ENCODE assay signal across 8 mouse cellular contexts in the genomic region with DNA sequence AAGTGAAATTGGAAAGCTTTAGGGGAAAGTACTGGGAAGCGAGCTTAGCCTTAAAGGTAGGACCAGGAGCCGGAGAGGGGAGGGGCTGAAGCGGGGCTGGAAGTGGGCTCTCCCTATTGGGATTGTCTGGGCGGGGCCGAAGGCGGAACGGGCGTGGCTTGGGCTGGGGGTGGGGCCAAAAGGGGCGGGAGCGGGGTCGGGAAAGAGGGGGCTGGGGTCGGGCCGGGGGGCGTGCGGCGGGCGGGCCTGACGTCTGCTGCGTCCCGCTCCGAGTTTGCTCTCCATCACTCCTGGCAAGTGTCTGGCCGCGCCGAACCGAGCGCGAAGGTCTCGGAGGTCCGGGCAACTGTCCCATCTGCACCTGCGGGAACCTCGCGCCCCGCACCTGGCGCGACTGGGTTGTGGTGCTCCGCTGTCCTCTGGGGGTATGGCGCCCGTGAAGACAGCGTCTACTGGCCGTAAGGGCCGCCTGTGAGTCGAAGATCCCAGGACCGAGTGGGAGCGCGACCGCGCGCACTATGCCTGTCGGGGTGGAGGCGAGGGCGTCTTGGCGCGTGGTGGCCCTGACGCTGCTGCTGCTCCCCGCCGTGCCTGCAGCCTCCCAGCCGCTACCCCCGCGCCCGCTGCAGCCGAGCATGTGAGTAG. TPM values are rescaled to one million over a fixed set of nuclear protein-coding genes. Genes with fewer than 3 reads are reported as not detected.
DNase-seq lines count a peak whose midpoint lies in the region; ATAC-seq and TF ChIP-seq lines count a peak whose summit lies in the region.

Gene Megf6 (plus strand): TSS at position 225 of the 645 bp plus-strand sequence.

- WGBS in spleen, adult 2 months = 1% methylated on average over 51 of the region's 61 CpGs
- WGBS in forebrain, embryonic 11.5 days = under 1% methylated on average over 48 of the region's 61 CpGs
- 0% methylated on average over 51 of the region's 61 CpGs for WGBS in intestine, embryonic 14.5 days
- WGBS in lung, embryonic 16.5 days = under 1% methylated on average over 42 of the region's 61 CpGs
- under 1% methylated on average over 61 of the region's 61 CpGs for WGBS in stomach, embryonic 16.5 days

- peaks cover 5% of the 10 kb centered on the region; the same call in 1 of the 2 replicates for H3K4me1 ChIP-seq in spleen, adult 2 months (ENCODE audit: control insufficient read depth, insufficient read depth, insufficient read length)
- H3K4me1 ChIP-seq in forebrain, embryonic 11.5 days (replicated peaks; ENCODE audit: control insufficient read depth, insufficient read depth, low read length) = peaks cover 22% of the 10 kb centered on the region
- H3K4me1 ChIP-seq in intestine, embryonic 14.5 days (replicated peaks; ENCODE audit: control insufficient read depth, insufficient read depth, low read length) = peaks cover 6% of the 10 kb centered on the region; the same call in 1 of the 2 replicates
- peaks cover 10% of the 10 kb centered on the region for H3K4me1 ChIP-seq in lung, embryonic 16.5 days (replicated peaks; ENCODE audit: control insufficient read depth, insufficient read depth, low read length)
- peaks cover 8% of the 10 kb centered on the region for H3K4me1 ChIP-seq in stomach, embryonic 16.5 days (ENCODE audit: control insufficient read depth, insufficient read depth, low read length)

- peak within 1 kb of the TSS; percentile 67 for H3K9ac ChIP-seq in forebrain, embryonic 11.5 days (ENCODE audit: low read length)
- H3K9ac ChIP-seq in intestine, embryonic 14.5 days (ENCODE audit: low read length) = peak within 1 kb of the TSS; percentile 5
- H3K9ac ChIP-seq in lung, embryonic 16.5 days (ENCODE audit: low read length) = peak within 1 kb of the TSS; percentile 59
- H3K9ac ChIP-seq in stomach, embryonic 16.5 days (ENCODE audit: low read length) = peak within 1 kb of the TSS; percentile 57

- DNase-seq in spleen, adult 2 months (ENCODE audit: low read depth in 1 of 2, low spot score in 2 of 2) = no peak
- no peak for DNase-seq in spleen, postnatal 14 days (ENCODE audit: low spot score in 2 of 2)
- peak; percentile 92 for DNase-seq in forebrain, embryonic 11.5 days (ENCODE audit: low spot score)
- DNase-seq in intestine, embryonic 14.5 days (ENCODE audit: low spot score) = peak; percentile 80
- DNase-seq in spleen, postnatal 4 days (ENCODE audit: low spot score in 2 of 2) = no peak

- H3K4me3 ChIP-seq in spleen, adult 2 months (ENCODE audit: extremely low read depth, insufficient read depth, insufficient read length) = peak within 1 kb of the TSS; percentile 23; the same call in 1 of the 2 replicates
- peak within 1 kb of the TSS; percentile 59 for H3K4me3 ChIP-seq in forebrain, embryonic 11.5 days (ENCODE audit: low read depth, low read length)
- H3K4me3 ChIP-seq in intestine, embryonic 14.5 days (ENCODE audit: low read depth, low read length) = peak within 1 kb of the TSS; percentile 53
- H3K4me3 ChIP-seq in lung, embryonic 16.5 days (ENCODE audit: low read length) = peak within 1 kb of the TSS; percentile 47
- H3K4me3 ChIP-seq in stomach, embryonic 16.5 days (replicated peaks; ENCODE audit: low read length) = peak within 1 kb of the TSS; percentile 53

- peak; percentile 83 for ATAC-seq in forebrain, embryonic 11.5 days (replicated peaks; ENCODE audit: low FRiP score)
- ATAC-seq in intestine, embryonic 14.5 days (replicated peaks; ENCODE audit: low FRiP score, low TSS enrichment, low read depth) = peak; percentile 79
- ATAC-seq in lung, embryonic 16.5 days (ENCODE audit: low read depth) = peak; percentile 71
- peak; percentile 85; the same call in 1 of the 2 replicates for ATAC-seq in stomach, embryonic 16.5 days (ENCODE audit: insufficient read depth, low FRiP score)
- ATAC-seq in cerebellum, adult (ENCODE audit: insufficient number of reproducible peaks, low FRiP score, low TSS enrichment) = no peak

- H3K9me3 ChIP-seq in forebrain, embryonic 11.5 days (ENCODE audit: control insufficient read depth, low read length) = no peaks in the 10 kb centered on the region
- H3K9me3 ChIP-seq in intestine, embryonic 14.5 days (ENCODE audit: control insufficient read depth, low read length) = 0 out of 2 replicates have a peak, but pooled peaks cover 2% of the 10 kb centered on the region
- no peaks in the 10 kb centered on the region for H3K9me3 ChIP-seq in lung, embryonic 16.5 days (ENCODE audit: control insufficient read depth, low read length)
- no peaks in the 10 kb centered on the region for H3K9me3 ChIP-seq in stomach, embryonic 16.5 days (replicated peaks; ENCODE audit: control insufficient read depth, low read length)

- no peak for TF ChIP-seq POLR2A in spleen, adult 2 months (IDR thresholded peaks at IDR 0.05; ENCODE audit: low read depth, low read length)

- no peaks in the 10 kb centered on the region for H3K36me3 ChIP-seq in spleen, adult 2 months (ENCODE audit: control insufficient read depth, insufficient read depth, low read length)
- no peaks in the 10 kb centered on the region for H3K36me3 ChIP-seq in forebrain, embryonic 11.5 days (ENCODE audit: control insufficient read depth, insufficient read depth, low read length)
- H3K36me3 ChIP-seq in intestine, embryonic 14.5 days (ENCODE audit: control insufficient read depth, insufficient read depth, low read length) = no peaks in the 10 kb centered on the region
- H3K36me3 ChIP-seq in lung, embryonic 16.5 days (ENCODE audit: control insufficient read depth, insufficient read depth, low read length) = no peaks in the 10 kb centered on the region
- H3K36me3 ChIP-seq in stomach, embryonic 16.5 days (ENCODE audit: control insufficient read depth, insufficient read depth, low read length) = no peaks in the 10 kb centered on the region

- TF ChIP-seq CTCF in spleen, adult 2 months (IDR thresholded peaks at IDR 0.05; ENCODE audit: extremely low read depth, insufficient read depth, insufficient read length, insufficient replicate concordance) = no peak

- H3K27me3 ChIP-seq in spleen, adult 2 months (ENCODE audit: control insufficient read depth, insufficient read depth, low read length) = peaks cover 13% of the 10 kb centered on the region
- H3K27me3 ChIP-seq in forebrain, embryonic 11.5 days (ENCODE audit: control insufficient read depth, insufficient read depth, low read length) = peaks cover 16% of the 10 kb centered on the region
- peaks cover 52% of the 10 kb centered on the region for H3K27me3 ChIP-seq in intestine, embryonic 14.5 days (replicated peaks; ENCODE audit: control insufficient read depth, insufficient read depth, low read length)
- peaks cover 44% of the 10 kb centered on the region for H3K27me3 ChIP-seq in lung, embryonic 16.5 days (ENCODE audit: control insufficient read depth, insufficient read depth, low read depth, low read length)
- H3K27me3 ChIP-seq in stomach, embryonic 16.5 days (ENCODE audit: control insufficient read depth, insufficient read depth, low read length) = peaks cover 50% of the 10 kb centered on the region

- H3K27ac ChIP-seq in spleen, adult 2 months (ENCODE audit: insufficient read depth, low read length) = no peak within 1 kb of the TSS
- no peak within 1 kb of the TSS for H3K27ac ChIP-seq in forebrain, embryonic 11.5 days (ENCODE audit: low read depth, low read length)
- H3K27ac ChIP-seq in intestine, embryonic 14.5 days (ENCODE audit: low read depth) = no peak within 1 kb of the TSS
- no peak within 1 kb of the TSS for H3K27ac ChIP-seq in lung, embryonic 16.5 days (ENCODE audit: low read length)
- no peak within 1 kb of the TSS for H3K27ac ChIP-seq in stomach, embryonic 16.5 days (ENCODE audit: low read length)

- peak within 1 kb of the TSS; percentile 91 for H3K4me2 ChIP-seq in forebrain, embryonic 11.5 days (ENCODE audit: low read depth, low read length, severe bottlenecking)
- H3K4me2 ChIP-seq in intestine, embryonic 14.5 days (ENCODE audit: low read length) = peak within 1 kb of the TSS; percentile 97
- H3K4me2 ChIP-seq in lung, embryonic 16.5 days (ENCODE audit: low read depth, low read length) = peak within 1 kb of the TSS; percentile 68
- H3K4me2 ChIP-seq in stomach, embryonic 16.5 days (ENCODE audit: low read depth, low read length) = peak within 1 kb of the TSS; percentile 80

RNA-seq across cellular contexts. Expression of gene Megf6, which starts in this region (rescaled TPM):
- polyA plus RNA-seq in spleen, adult 2 months (2012; rRNA removed) = 6.8 and 7.4 TPM in 2 replicates
- polyA plus RNA-seq in forebrain, embryonic 11.5 days (2014; fragmentation: Nextera tagmentation; extraction: Ambion mirVana) = 23.9 and 25.7 TPM in 2 replicates
- polyA plus RNA-seq in intestine, embryonic 14.5 days (2014; fragmentation: Nextera tagmentation; extraction: Ambion mirVana) = 16.1 and 17.1 TPM in 2 replicates
- 23.4 and 28.2 TPM in 2 replicates for polyA plus RNA-seq in lung, embryonic 16.5 days (2015; fragmentation: Nextera tagmentation; extraction: Ambion mirVana)
- polyA plus RNA-seq in stomach, embryonic 16.5 days (2015; fragmentation: Nextera tagmentation; extraction: Ambion mirVana) = 25.2 and 25.6 TPM in 2 replicates

Comparison
In these comparisons a context has a peak if more than half of its experiments do, and no peak if none do; other contexts are left out.
1. DNase-seq: peak in forebrain, embryonic 11.5 days (single experiment) and intestine, embryonic 14.5 days (single experiment); none in spleen, adult 2 months (0 of 2), spleen, postnatal 14 days (0 of 2) and spleen, postnatal 4 days (0 of 2).
2. H3K9ac ChIP-seq: peak in every context shown above with its lines; median percentile 67 in forebrain, embryonic 11.5 days; 59 in lung, embryonic 16.5 days; 57 in stomach, embryonic 16.5 days; 5 in intestine, embryonic 14.5 days.
3. Peak in every context shown above with its lines, with median percentiles within 50 percentile points of each other: H3K4me3 ChIP-seq and H3K4me2 ChIP-seq.